Mouse (Mus musculus) limb, embryonic 11.5 days (tissue): ENCODE data around the gene Hnrnph1. TPM values are rescaled to one million over a fixed set of nuclear protein-coding genes. Genes with fewer than 3 reads are reported as not detected.
A peak's percentile ranks its signal among the peaks of the same experiment; 100 is the strongest.

Experiments
- ATAC-seq: fragments of 200-750 bp; cut with Nextera tagmentation; 2 replicates; pipeline ENCODE4 v1.8.0; 2017; ENCODE audit warnings: low read depth; ENCODE audit not compliant: insufficient number of reproducible peaks, low FRiP score, low TSS enrichment
- DNase-seq: peaks from one replicate; pipeline ENCODE4 v3.0.0-alpha.2; 2015; ENCODE audit warnings: low spot score
- H3K27ac ChIP-seq: fragments of 300-500 bp; sonication (generic); replicated peaks from 2 replicates; pipeline ENCODE4 v1.5.1; 2014; ENCODE audit warnings: low read depth, mild to moderate bottlenecking, low read length
- H3K27me3 ChIP-seq: fragments of 300-500 bp; sonication (generic); 2 replicates; pipeline ENCODE4 v1.6.1; 2014; ENCODE audit warnings: mild to moderate bottlenecking, low read length, mixed read lengths; ENCODE audit not compliant: control insufficient read depth, insufficient read depth
- H3K36me3 ChIP-seq: fragments of 300-500 bp; sonication (generic); 2 replicates; pipeline ENCODE4 v1.6.1; 2014; ENCODE audit warnings: mild to moderate bottlenecking, low read length, moderate library complexity, mixed read lengths; ENCODE audit not compliant: control insufficient read depth, insufficient read depth
- H3K4me1 ChIP-seq: fragments of 300-500 bp; sonication (generic); 2 replicates; pipeline ENCODE4 v1.6.1; 2014; ENCODE audit warnings: low read length, mixed read lengths; ENCODE audit not compliant: control insufficient read depth, insufficient read depth
- H3K4me2 ChIP-seq: fragments of 300-500 bp; sonication (generic); 2 replicates; pipeline ENCODE4 v1.6.1; 2014; ENCODE audit warnings: low read depth, mild to moderate bottlenecking, moderate library complexity; ENCODE audit not compliant: severe bottlenecking
- H3K4me3 ChIP-seq: fragments of 300-500 bp; sonication (generic); 2 replicates; pipeline ENCODE4 v1.5.1; 2014; ENCODE audit warnings: low read depth, low read length
- H3K9ac ChIP-seq: fragments of 300-500 bp; sonication (generic); 2 replicates; pipeline ENCODE4 v1.6.1; 2014; ENCODE audit warnings: mild to moderate bottlenecking, low read length
- H3K9me3 ChIP-seq: fragments of 300-500 bp; sonication (generic); 2 replicates; pipeline ENCODE4 v1.6.1; 2016; ENCODE audit warnings: low read length; ENCODE audit not compliant: control insufficient read depth
- WGBS: fragments of 180-500 bp; shearing (Covaris S2); extraction: QIAGEN DNeasy Blood & Tissue Kit; methylation state at CpG from one replicate; pipeline ENCODE4 v1.1.7; 2014; 5-methylcytosine and 5-hydroxymethylcytosine counted together
- polyA plus RNA-seq: library from polyadenylated mRNA; unstranded; fragments of >200 nt; fragmentation: Nextera tagmentation; extraction: Ambion mirVana; gene quantifications from 2 replicates; pipeline ENCODE4 v1.2.1, GENCODE M21; 2014

Gene Hnrnph1
- polyA plus RNA-seq, 1 experiment from 2014 or later: 809 TPM

GRCm38 (mm10) chr11:50367531-50367930 lies 9.3 kb upstream of the Hnrnph1 start:
- Histone ChIP-seq H3K4me1 (no peaks in the 10 kb centered on the region), H3K27ac (no peak overlapping the region), H3K4me3 (no peak overlapping the region), H3K4me2 (no peak overlapping the region), H3K9me3 (no peaks in the 10 kb centered on the region), H3K27me3 (no peaks in the 10 kb centered on the region), H3K9ac (no peak overlapping the region), H3K36me3 (no peaks in the 10 kb centered on the region)
- 94% methylated on average over 9 of the region's 9 CpGs for WGBS
- no peak for DNase-seq
- no peak for ATAC-seq

GRCm38 (mm10) chr11:50369360-50369911 lies 7.4 kb upstream of the Hnrnph1 start:
- Histone ChIP-seq H3K9ac (no peak overlapping the region), H3K27ac (no peak overlapping the region), H3K36me3 (no peaks in the 10 kb centered on the region), H3K9me3 (no peaks in the 10 kb centered on the region), H3K4me3 (no peak overlapping the region), H3K27me3 (no peaks in the 10 kb centered on the region), H3K4me1 (no peaks in the 10 kb centered on the region), H3K4me2 (no peak overlapping the region)
- no peak for DNase-seq
- ATAC-seq: no peak
- 92% methylated on average over 5 of the region's 5 CpGs for WGBS

GRCm38 (mm10) chr11:50370969-50371368 lies 5.8 kb upstream of the Hnrnph1 start:
- no peak for ATAC-seq
- whole genome bisulfite sequencing: 67% methylated on average over 4 of the region's 4 CpGs

GRCm38 (mm10) chr11:50371399-50371841 lies 5.4 kb upstream of the Hnrnph1 start:
- H3K36me3 ChIP-seq: no peaks in the 10 kb centered on the region
- ATAC-seq (no peak), DNase-seq (peak; percentile 81)
- H3K27ac ChIP-seq: no peak overlapping the region
- H3K4me1 ChIP-seq: peaks cover 4% of the 10 kb centered on the region; the same call in 1 of the 2 replicates
- peak overlapping the region; percentile 18; the same call in 1 of the 2 replicates for H3K4me3 ChIP-seq
- WGBS: 2% methylated on average over 18 of the region's 18 CpGs
- H3K4me2 ChIP-seq: peak overlapping the region; percentile 60
- peak overlapping the region; percentile 55 for H3K9ac ChIP-seq
- no peaks in the 10 kb centered on the region for H3K27me3 ChIP-seq
- H3K9me3 ChIP-seq: no peaks in the 10 kb centered on the region

More at GRCm38 (mm10) chr11:50370969-50371368, 5.8 kb upstream of the Hnrnph1 start:
- Histone ChIP-seq H3K27ac (no peak overlapping the region), H3K9me3 (no peaks in the 10 kb centered on the region), H3K9ac (no peak overlapping the region), H3K4me1 (no peaks in the 10 kb centered on the region), H3K4me3 (no peak overlapping the region), H3K36me3 (no peaks in the 10 kb centered on the region), H3K27me3 (no peaks in the 10 kb centered on the region), H3K4me2 (no peak overlapping the region; the same call in 1 of the 2 replicates)
- no peak for DNase-seq

- Histone ChIP-seq H3K27me3 (no peaks in the 10 kb centered on the region), H3K4me1 (peaks cover 4% of the 10 kb centered on the region; the same call in 1 of the 2 replicates), H3K4me2 (no peak overlapping the region; the same call in 1 of the 2 replicates), H3K27ac (no peak overlapping the region), H3K36me3 (no peaks in the 10 kb centered on the region), H3K4me3 (no peak overlapping the region), H3K9ac (no peak overlapping the region), H3K9me3 (no peaks in the 10 kb centered on the region)
- 98% methylated on average over 1 of the region's 1 CpGs for WGBS
- no peak for DNase-seq
- no peak for ATAC-seq
These were observed 4.9 kb upstream of the Hnrnph1 start for GRCm38 (mm10) chr11:50371911-50372310.

GRCm38 (mm10) chr11:50373086-50373485 lies 3.7 kb upstream of the Hnrnph1 start:
- no peaks in the 10 kb centered on the region for H3K9me3 ChIP-seq
- H3K9ac ChIP-seq: no peak overlapping the region
- H3K27me3 ChIP-seq: no peaks in the 10 kb centered on the region
- H3K4me2 ChIP-seq: no peak overlapping the region
- no peak overlapping the region for H3K27ac ChIP-seq
- no peak for DNase-seq
- no peak for ATAC-seq
- peaks cover 4% of the 10 kb centered on the region; the same call in 1 of the 2 replicates for H3K4me1 ChIP-seq
- no peaks in the 10 kb centered on the region for H3K36me3 ChIP-seq
- H3K4me3 ChIP-seq: no peak overlapping the region

- Histone ChIP-seq H3K4me2 (no peak overlapping the region), H3K9me3 (no peaks in the 10 kb centered on the region), H3K4me3 (no peak overlapping the region), H3K4me1 (peaks cover 4% of the 10 kb centered on the region; the same call in 1 of the 2 replicates), H3K27me3 (no peaks in the 10 kb centered on the region), H3K27ac (no peak overlapping the region), H3K36me3 (no peaks in the 10 kb centered on the region), H3K9ac (no peak overlapping the region)
- 74% methylated on average over 1 of the region's 1 CpGs for WGBS
- ATAC-seq (no peak), DNase-seq (no peak)
These were observed 3.2 kb upstream of the Hnrnph1 start for GRCm38 (mm10) chr11:50373621-50374020.

GRCm38 (mm10) chr11:50374286-50375015 lies 2.3 kb upstream of the Hnrnph1 start:
- WGBS: 89% methylated on average over 13 of the region's 13 CpGs
- H3K36me3 ChIP-seq: no peaks in the 10 kb centered on the region; the same call in none of the 2 replicates
- no peak overlapping the region for H3K27ac ChIP-seq
- peaks cover 5% of the 10 kb centered on the region for H3K4me1 ChIP-seq
- no peaks in the 10 kb centered on the region for H3K9me3 ChIP-seq
- no peaks in the 10 kb centered on the region for H3K27me3 ChIP-seq
- no peak overlapping the region for H3K4me2 ChIP-seq
- ATAC-seq (no peak), DNase-seq (no peak)
- no peak overlapping the region for H3K9ac ChIP-seq
- H3K4me3 ChIP-seq: no peak overlapping the region
